Mouse (Mus musculus): ENCODE data around the gene Slc5a4a.

Slc5a4a gene

GRCm38 (mm10) chr10:76147278-76147677, at the start of gene Slc5a4a:
Slc5a4a (plus strand) TSS chr10:76147451.
- DNase-seq: no peak

GRCm38 (mm10) chr10:76110861-76111260, 36.4 kb upstream of the Slc5a4a start, which contains the start of gene Slc5a4b:
Slc5a4b (minus strand) TSS chr10:76110961.
- no peak for DNase-seq

- peak; percentile 67 for DNase-seq
Measured at GRCm38 (mm10) chr10:76117966-76118365, 29.3 kb upstream of the Slc5a4a start.

- DNase-seq: peak; percentile 36
Measured at GRCm38 (mm10) chr10:76118741-76119140, 28.5 kb upstream of the Slc5a4a start.

- DNase-seq: no peak
Measured at GRCm38 (mm10) chr10:76120124-76120711, 27.0 kb upstream of the Slc5a4a start.

- no peak for DNase-seq
Measured at GRCm38 (mm10) chr10:76121495-76121894, 25.8 kb upstream of the Slc5a4a start.

- DNase-seq: no peak
Measured at GRCm38 (mm10) chr10:76132506-76132905, 14.7 kb upstream of the Slc5a4a start.

GRCm38 (mm10) chr10:76136318-76136717, 10.9 kb upstream of the Slc5a4a start:
- no peak for DNase-seq

- no peak for DNase-seq
Measured at GRCm38 (mm10) chr10:76146846-76147245, 405 bp upstream of the Slc5a4a start.

- DNase-seq: no peak
Measured at GRCm38 (mm10) chr10:76155911-76156310, 8.7 kb downstream of the Slc5a4a start.

GRCm38 (mm10) chr10:76157528-76157927, 10.3 kb downstream of the Slc5a4a start:
- DNase-seq: no peak

GRCm38 (mm10) chr10:76158009-76158408, 10.8 kb downstream of the Slc5a4a start:
- DNase-seq: no peak

GRCm38 (mm10) chr10:76174899-76175298, 27.6 kb downstream of the Slc5a4a start:
- DNase-seq: no peak

GRCm38 (mm10) chr10:76185216-76185615, 38.0 kb downstream of the Slc5a4a start:
- DNase-seq: no peak

- no peak for DNase-seq
Measured at GRCm38 (mm10) chr10:76188010-76188409, 40.8 kb downstream of the Slc5a4a start.

GRCm38 (mm10) chr10:76201416-76201815, 54.2 kb downstream of the Slc5a4a start:
- DNase-seq: no peak

GRCm38 (mm10) chr10:76201978-76202377, 54.7 kb downstream of the Slc5a4a start:
- peak; percentile 71 for DNase-seq

GRCm38 (mm10) chr10:76203798-76204283, 56.6 kb downstream of the Slc5a4a start:
- peak; percentile 37 for DNase-seq

- no peak for DNase-seq
Measured at GRCm38 (mm10) chr10:76207262-76207796, 60.1 kb downstream of the Slc5a4a start.

GRCm38 (mm10) chr10:76209241-76209640, 62.0 kb downstream of the Slc5a4a start:
- no peak for DNase-seq

- no peak for DNase-seq
Measured at GRCm38 (mm10) chr10:76210806-76211205, 63.6 kb downstream of the Slc5a4a start.

- DNase-seq: no peak
Measured at GRCm38 (mm10) chr10:76212121-76212520, 64.9 kb downstream of the Slc5a4a start.

- DNase-seq: no peak
Measured at GRCm38 (mm10) chr10:76214161-76214560, 66.9 kb downstream of the Slc5a4a start.

GRCm38 (mm10) chr10:76217056-76217455, 69.8 kb downstream of the Slc5a4a start:
- no peak for DNase-seq

GRCm38 (mm10) chr10:76218240-76218639, 71.0 kb downstream of the Slc5a4a start:
- DNase-seq: no peak
